Mouse (Mus musculus) intestine, postnatal 0 days (tissue): ENCODE results near the gene Tctex1d4. TPM values are rescaled to one million over a fixed set of nuclear protein-coding genes. Genes with fewer than 3 reads are reported as not detected.

Experiments used
- ATAC-seq: fragments of 200-750 bp; cut with Nextera tagmentation; 2 replicates; pipeline ENCODE4 v1.8.0; 2017; ENCODE audit warnings: mild to moderate bottlenecking, moderate TSS enrichment, moderate library complexity
- H3K27ac ChIP-seq: fragments of 300-500 bp; sonication (generic); 2 replicates; pipeline ENCODE4 v1.5.1; 2014; ENCODE audit warnings: mild to moderate bottlenecking, low read depth, low read length, moderate library complexity
- H3K27me3 ChIP-seq: fragments of 300-500 bp; sonication (generic); replicated peaks from 2 replicates; pipeline ENCODE4 v1.6.1; 2014; ENCODE audit warnings: low read length, mixed read lengths; ENCODE audit not compliant: control insufficient read depth, insufficient read depth
- H3K36me3 ChIP-seq: fragments of 300-500 bp; sonication (generic); 2 replicates; pipeline ENCODE4 v1.6.1; 2014; ENCODE audit warnings: mild to moderate bottlenecking, moderate library complexity; ENCODE audit not compliant: control insufficient read depth, insufficient read depth
- H3K4me1 ChIP-seq: fragments of 300-500 bp; sonication (generic); replicated peaks from 2 replicates; pipeline ENCODE4 v1.6.1; 2014; ENCODE audit warnings: antibody characterized with exemption, low read length, mixed read lengths; ENCODE audit not compliant: control insufficient read depth, insufficient read depth
- H3K4me2 ChIP-seq: fragments of 300-500 bp; sonication (generic); replicated peaks from 2 replicates; pipeline ENCODE4 v1.6.1; 2014; ENCODE audit warnings: low read depth, mild to moderate bottlenecking, moderate library complexity
- H3K4me3 ChIP-seq: fragments of 300-500 bp; sonication (generic); 2 replicates; pipeline ENCODE4 v1.5.1; 2014; ENCODE audit warnings: low read depth, low read length
- H3K9ac ChIP-seq: fragments of 300-500 bp; sonication (generic); 2 replicates; pipeline ENCODE4 v1.6.1; 2014; ENCODE audit warnings: mild to moderate bottlenecking, low read depth, low read length
- H3K9me3 ChIP-seq: fragments of 300-500 bp; sonication (generic); 2 replicates; pipeline ENCODE4 v1.6.1; 2016; ENCODE audit warnings: mixed run types; ENCODE audit not compliant: control insufficient read depth
- CTCF ChIP-seq: sonication (generic); IDR thresholded peaks from 2 replicates; pipeline ENCODE4 v1.5.1; 2016; ENCODE audit warnings: low read depth, mild to moderate bottlenecking, control low read depth, antibody characterized with exemption, moderate library complexity
- WGBS: fragments of 180-500 bp; shearing (Covaris S2); extraction: QIAGEN DNeasy Blood & Tissue Kit; methylation state at CpG from one replicate; pipeline ENCODE4 v1.1.7; 2014; 5-methylcytosine and 5-hydroxymethylcytosine counted together
- polyA plus RNA-seq: library from polyadenylated mRNA; unstranded; fragments of >200 nt; fragmentation: Nextera tagmentation; extraction: Ambion mirVana; gene quantifications from 2 replicates; pipeline ENCODE4 v1.2.1, GENCODE M21; 2015

The Tctex1d4 gene
- polyA plus RNA-seq, 1 experiment from 2014 or later = 0.22 TPM

DNA sequence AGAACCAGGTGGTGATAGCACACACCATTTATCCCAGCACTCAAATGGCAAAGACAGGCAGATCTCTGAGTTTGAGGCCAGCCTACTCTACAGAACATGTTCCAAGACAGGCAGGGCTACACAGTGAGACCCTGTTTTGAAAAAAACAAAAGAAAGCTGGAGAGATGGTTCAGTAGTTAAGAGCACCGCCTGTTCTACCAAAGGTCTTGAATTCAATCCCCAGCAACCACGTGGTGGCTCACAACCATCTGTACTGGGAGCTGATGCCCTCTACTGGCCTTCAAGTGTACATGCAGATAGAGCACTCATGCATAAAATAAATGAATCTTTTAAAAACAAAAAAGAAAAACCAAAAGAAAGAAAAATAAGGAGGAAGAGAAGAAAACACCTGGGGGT, 12.6 kb downstream of the Tctex1d4 start:
- 2% methylated on average over 2 of the region's 2 CpGs for WGBS
- TF ChIP-seq CTCF = peak; percentile 88
- Histone ChIP-seq H3K27ac (no peak overlapping the region; the same call in 1 of the 2 replicates), H3K9ac (no peak overlapping the region), H3K4me3 (no peak overlapping the region), H3K9me3 (no peaks in the 10 kb centered on the region), H3K27me3 (no peaks in the 10 kb centered on the region), H3K36me3 (no peaks in the 10 kb centered on the region), H3K4me1 (no peaks in the 10 kb centered on the region), H3K4me2 (no peak overlapping the region)
- ATAC-seq = no peak

GRCm38 (mm10) chr4:117140613-117141012, 14.0 kb downstream of the Tctex1d4 start:
- no peak overlapping the region for H3K9ac ChIP-seq
- WGBS = 36% methylated on average over 4 of the region's 4 CpGs
- no peak for ATAC-seq
- no peaks in the 10 kb centered on the region for H3K9me3 ChIP-seq
- no peaks in the 10 kb centered on the region for H3K36me3 ChIP-seq
- TF ChIP-seq CTCF = peak; percentile 58
- no peak overlapping the region for H3K4me2 ChIP-seq
- no peaks in the 10 kb centered on the region for H3K4me1 ChIP-seq
- no peaks in the 10 kb centered on the region for H3K27me3 ChIP-seq
- no peak overlapping the region for H3K4me3 ChIP-seq
- H3K27ac ChIP-seq = no peak overlapping the region

DNA sequence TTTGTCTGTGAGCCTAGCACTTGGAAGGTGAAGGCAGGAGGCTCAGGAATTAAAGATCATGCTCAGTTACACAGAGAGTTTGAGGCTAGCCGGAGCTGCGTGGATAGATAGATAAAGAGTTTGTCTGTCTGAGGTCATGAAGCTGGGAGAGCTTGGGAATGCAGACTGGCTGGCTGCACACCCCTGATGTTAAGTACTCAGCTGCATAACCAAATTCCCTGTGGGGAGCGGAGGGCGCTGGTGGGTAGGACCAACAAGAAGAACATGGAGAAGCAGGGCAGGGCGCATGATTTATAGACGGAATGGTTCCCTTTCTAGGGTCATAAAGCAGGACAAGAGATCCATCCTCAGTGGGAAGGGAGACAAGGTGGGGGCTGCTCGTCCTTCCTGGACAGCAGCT, 16.4 kb downstream of the Tctex1d4 start:
- H3K9me3 ChIP-seq = no peaks in the 10 kb centered on the region
- WGBS = 47% methylated on average over 7 of the region's 7 CpGs
- H3K4me3 ChIP-seq = no peak overlapping the region
- ATAC-seq = no peak
- no peaks in the 10 kb centered on the region for H3K36me3 ChIP-seq
- H3K9ac ChIP-seq = no peak overlapping the region
- H3K27ac ChIP-seq = no peak overlapping the region
- H3K4me1 ChIP-seq = no peaks in the 10 kb centered on the region
- TF ChIP-seq CTCF = no peak
- H3K4me2 ChIP-seq = no peak overlapping the region
- H3K27me3 ChIP-seq = no peaks in the 10 kb centered on the region

GRCm38 (mm10) chr4:117145248-117145647, 18.7 kb downstream of the Tctex1d4 start:
- ATAC-seq = no peak

GRCm38 (mm10) chr4:117146176-117146575, 19.6 kb downstream of the Tctex1d4 start:
- Histone ChIP-seq H3K4me3 (no peak overlapping the region), H3K4me1 (no peaks in the 10 kb centered on the region), H3K27ac (no peak overlapping the region), H3K27me3 (no peaks in the 10 kb centered on the region), H3K9ac (no peak overlapping the region), H3K4me2 (no peak overlapping the region), H3K36me3 (peaks cover 13% of the 10 kb centered on the region), H3K9me3 (no peaks in the 10 kb centered on the region)
- peak; percentile 56; the same call in 1 of the 2 replicates for ATAC-seq
- 38% methylated on average over 15 of the region's 15 CpGs for WGBS
- TF ChIP-seq CTCF = peak; percentile 98

More at GRCm38 (mm10) chr4:117145248-117145647, 18.7 kb downstream of the Tctex1d4 start:
- H3K4me2 ChIP-seq = no peak overlapping the region
- no peak overlapping the region for H3K4me3 ChIP-seq
- no peak overlapping the region for H3K9ac ChIP-seq
- no peaks in the 10 kb centered on the region for H3K4me1 ChIP-seq
- no peak for TF ChIP-seq CTCF
- WGBS = 91% methylated on average over 13 of the region's 13 CpGs
- H3K9me3 ChIP-seq = no peaks in the 10 kb centered on the region
- peaks cover 5% of the 10 kb centered on the region for H3K36me3 ChIP-seq
- H3K27ac ChIP-seq = no peak overlapping the region
- no peaks in the 10 kb centered on the region for H3K27me3 ChIP-seq

GRCm38 (mm10) chr4:117148047-117148713, 21.6 kb downstream of the Tctex1d4 start:
- Histone ChIP-seq H3K9me3 (no peaks in the 10 kb centered on the region), H3K9ac (no peak overlapping the region), H3K36me3 (peaks cover 30% of the 10 kb centered on the region), H3K27ac (no peak overlapping the region), H3K4me2 (no peak overlapping the region), H3K4me1 (0 out of 2 replicates have a peak, but pooled peaks cover 3% of the 10 kb centered on the region), H3K27me3 (no peaks in the 10 kb centered on the region), H3K4me3 (no peak overlapping the region)
- WGBS = 70% methylated on average over 18 of the region's 18 CpGs
- no peak for TF ChIP-seq CTCF
- no peak for ATAC-seq
